Mouse (Mus musculus) neural tube, embryonic 11.5 days (tissue): ENCODE measurements around the gene Cerk. TPM values are rescaled to one million over a fixed set of nuclear protein-coding genes. Genes with fewer than 3 reads are reported as not detected.
A peak's percentile ranks its signal among the peaks of the same experiment; 100 is the strongest.

ENCODE experiments used
- ATAC-seq: fragments of 200-750 bp; cut with Nextera tagmentation; 2 replicates; pipeline ENCODE4 v1.8.0; 2017; ENCODE audit warnings: moderate number of reproducible peaks, mild to moderate bottlenecking, moderate TSS enrichment, moderate library complexity; ENCODE audit not compliant: insufficient read depth, low FRiP score, low TSS enrichment
- DNase-seq: peaks from one replicate; pipeline ENCODE4 v3.0.0-alpha.2; 2015; ENCODE audit warnings: low spot score
- H3K27ac ChIP-seq: fragments of 300-500 bp; sonication (generic); 2 replicates; pipeline ENCODE4 v1.5.1; 2014; ENCODE audit warnings: low read depth, mild to moderate bottlenecking, low read length
- H3K27me3 ChIP-seq: fragments of 300-500 bp; sonication (generic); 2 replicates; pipeline ENCODE4 v1.6.1; 2014; ENCODE audit warnings: mild to moderate bottlenecking, low read length, mixed read lengths; ENCODE audit not compliant: control insufficient read depth, insufficient read depth
- H3K36me3 ChIP-seq: fragments of 300-500 bp; sonication (generic); 2 replicates; pipeline ENCODE4 v1.6.1; 2014; ENCODE audit warnings: mild to moderate bottlenecking, low read length, moderate library complexity, mixed read lengths; ENCODE audit not compliant: control insufficient read depth, insufficient read depth
- H3K4me1 ChIP-seq: fragments of 300-500 bp; sonication (generic); 2 replicates; pipeline ENCODE4 v1.6.1; 2014; ENCODE audit warnings: low read length, mixed read lengths; ENCODE audit not compliant: control insufficient read depth, insufficient read depth
- H3K4me2 ChIP-seq: fragments of 300-500 bp; sonication (generic); 2 replicates; pipeline ENCODE4 v1.6.1; 2014; ENCODE audit warnings: low read depth, mild to moderate bottlenecking, moderate library complexity
- H3K4me3 ChIP-seq: fragments of 300-500 bp; sonication (generic); 2 replicates; pipeline ENCODE4 v1.5.1; 2014; ENCODE audit warnings: low read depth, low read length
- H3K9ac ChIP-seq: fragments of 300-500 bp; sonication (generic); 2 replicates; pipeline ENCODE4 v1.6.1; 2014; ENCODE audit warnings: mild to moderate bottlenecking, low read length
- H3K9me3 ChIP-seq: fragments of 300-500 bp; sonication (generic); 2 replicates; pipeline ENCODE4 v1.6.1; 2016; ENCODE audit warnings: low read length; ENCODE audit not compliant: control insufficient read depth
- WGBS: fragments of 180-500 bp; shearing (Covaris S2); extraction: QIAGEN DNeasy Blood & Tissue Kit; methylation state at CpG from one replicate; pipeline ENCODE4 v1.1.7; 2014; 5-methylcytosine and 5-hydroxymethylcytosine counted together
- polyA plus RNA-seq: library from polyadenylated mRNA; unstranded; fragments of >200 nt; fragmentation: Nextera tagmentation; extraction: Ambion mirVana; gene quantifications from 2 replicates; pipeline ENCODE4 v1.2.1, GENCODE M21; 2014

The Cerk gene
- polyA plus RNA-seq, 1 experiment from 2014 or later = 26.8 TPM

GRCm38 (mm10) chr15:86089991-86090529 lies 95.9 kb downstream of the Cerk start:
- Histone ChIP-seq H3K9ac (peak overlapping the region; percentile 11; the same call in 1 of the 2 replicates), H3K9me3 (no peaks in the 10 kb centered on the region), H3K27me3 (no peaks in the 10 kb centered on the region), H3K4me2 (no peak overlapping the region), H3K27ac (peak overlapping the region; percentile 64), H3K36me3 (no peaks in the 10 kb centered on the region), H3K4me3 (no peak overlapping the region), H3K4me1 (peaks cover 38% of the 10 kb centered on the region)
- peak; percentile 42 for DNase-seq
- ATAC-seq = no peak
- WGBS = 31% methylated on average over 11 of the region's 11 CpGs

Other genes starting within 250 kb of the Cerk start
- 5.1 and 5.4 TPM in 2 replicates for gene Celsr1, start 152.4 kb downstream of the Cerk start, polyA plus RNA-seq
- gene Gramd4, start 128.4 kb downstream of the Cerk start, polyA plus RNA-seq = 10.5 and 11.7 TPM in 2 replicates
- gene Tbc1d22a, start 28.3 kb upstream of the Cerk start, polyA plus RNA-seq = 9.9 TPM in 2 replicates